In genomic region chr6:72519892-72520663, GRCm38 (mm10) we compare ENCODE assay signal across 7 mouse cellular contexts. TPM values are rescaled to one million over a fixed set of nuclear protein-coding genes. Genes with fewer than 3 reads are reported as not detected.
DNase-seq lines count a peak whose midpoint lies in the region; ATAC-seq and TF ChIP-seq lines count a peak whose summit lies in the region.

No protein-coding gene starts in this region.

- no peaks in the 10 kb centered on the region for H3K9me3 ChIP-seq in kidney, postnatal 0 days (replicated peaks; ENCODE audit: low read length)
- no peaks in the 10 kb centered on the region for H3K9me3 ChIP-seq in midbrain, embryonic 12.5 days

- ATAC-seq in kidney, postnatal 0 days (replicated peaks; ENCODE audit: low FRiP score, low read depth) = peak; percentile 38; the same call in 1 of the 2 replicates
- peak; percentile 88 for ATAC-seq in midbrain, embryonic 12.5 days (ENCODE audit: low FRiP score, low read depth)

- H3K27me3 ChIP-seq in kidney, postnatal 0 days (ENCODE audit: insufficient read depth, low read length) = no peaks in the 10 kb centered on the region
- H3K27me3 ChIP-seq in midbrain, embryonic 12.5 days = no peaks in the 10 kb centered on the region

- no peak overlapping the region for H3K9ac ChIP-seq in kidney, postnatal 0 days (ENCODE audit: low read depth, low read length)
- 0 out of 2 replicates have a peak overlapping the region, but pooled peaks have one; percentile 41 for H3K9ac ChIP-seq in midbrain, embryonic 12.5 days (replicated peaks)

- TF ChIP-seq CTCF in cortical plate, adult 2 months (IDR thresholded peaks at IDR 0.05; ENCODE audit: extremely low read depth, insufficient read depth, low read length) = no peak
- TF ChIP-seq CTCF in kidney, postnatal 0 days (IDR thresholded peaks at IDR 0.05; ENCODE audit: low read depth) = no peak

- DNase-seq in Muller cell, postnatal 12 days (ENCODE audit: inconsistent ontology term) = peak; percentile 33
- DNase-seq in heart, adult 18-20 months = peak; percentile 66 to 76
- peak; percentile 82 for DNase-seq in kidney, postnatal 0 days (ENCODE audit: low spot score)
- DNase-seq in telencephalon, adult 2 months (ENCODE audit: low read depth, low spot score) = peak; percentile 58
- DNase-seq in T-cell, adult 2 months (ENCODE audit: low spot score) = no peak

- WGBS in kidney, postnatal 0 days = 14% methylated on average over 10 of the region's 10 CpGs
- 5% methylated on average over 9 of the region's 10 CpGs for WGBS in midbrain, embryonic 12.5 days

- 0 out of 2 replicates have a peak, but pooled peaks have one; percentile 26 for TF ChIP-seq POLR2A in cortical plate, adult 2 months (IDR thresholded peaks at IDR 0.05; ENCODE audit: extremely low read depth, insufficient read depth, low read length)

- peaks cover 9% of the 10 kb centered on the region for H3K4me1 ChIP-seq in cortical plate, adult 2 months (ENCODE audit: control insufficient read depth, insufficient read depth, low read length)
- H3K4me1 ChIP-seq in kidney, postnatal 0 days (replicated peaks; ENCODE audit: insufficient read depth, low read length) = peaks cover 15% of the 10 kb centered on the region
- H3K4me1 ChIP-seq in midbrain, embryonic 12.5 days = peaks cover 28% of the 10 kb centered on the region

- no peak overlapping the region for H3K4me3 ChIP-seq in cortical plate, adult 2 months (ENCODE audit: insufficient read depth, low read length)
- H3K4me3 ChIP-seq in kidney, postnatal 0 days (replicated peaks; ENCODE audit: low read depth, low read length) = no peak overlapping the region
- 0 out of 2 replicates have a peak overlapping the region, but pooled peaks have one; percentile 3 for H3K4me3 ChIP-seq in midbrain, embryonic 12.5 days

- no peak overlapping the region for H3K27ac ChIP-seq in cortical plate, adult 2 months (ENCODE audit: insufficient read depth, low read length)
- H3K27ac ChIP-seq in kidney, postnatal 0 days = peak overlapping the region; percentile 57; the same call in 1 of the 2 replicates
- H3K27ac ChIP-seq in midbrain, embryonic 12.5 days (replicated peaks) = peak overlapping the region; percentile 92

- H3K4me2 ChIP-seq in kidney, postnatal 0 days (ENCODE audit: low read length) = peak overlapping the region; percentile 38
- H3K4me2 ChIP-seq in midbrain, embryonic 12.5 days (replicated peaks) = peak overlapping the region; percentile 42

- no peaks in the 10 kb centered on the region for H3K36me3 ChIP-seq in kidney, postnatal 0 days (ENCODE audit: insufficient read depth, low read length)
- no peaks in the 10 kb centered on the region for H3K36me3 ChIP-seq in midbrain, embryonic 12.5 days

RNA-seq across cellular contexts. Expression of gene Sh2d6, which starts 1.4 kb away (rescaled TPM):
- polyA plus RNA-seq in cortical plate, adult 2 months (2012; rRNA removed) = 0.48 and 0.72 TPM in 2 replicates
- total RNA-seq in heart, adult 18-20 months (2021) = under 1 TPM in 1 of 2 experiments, not detected in 1; 0.25 TPM
- 0.10 TPM in 1 of 2 replicates, not detected in the other for polyA plus RNA-seq in kidney, postnatal 0 days (2015; fragmentation: Nextera tagmentation; extraction: Ambion mirVana)
- 0.63 and 0.97 TPM in 2 replicates for polyA plus RNA-seq in midbrain, embryonic 12.5 days (2016; fragmentation: Nextera tagmentation; extraction: Ambion mirVana)

RNA-seq across cellular contexts. Expression of gene Capg, which starts 24.1 kb away (rescaled TPM):
- 3.0 and 3.1 TPM in 2 replicates for polyA plus RNA-seq in cortical plate, adult 2 months (2012; rRNA removed)
- total RNA-seq in heart, adult 18-20 months (2021) = 10 to 100 TPM in 1 of 2 experiments, 1 to 10 TPM in 1; 9.4 to 11.9 TPM
- polyA plus RNA-seq in kidney, postnatal 0 days (2015; fragmentation: Nextera tagmentation; extraction: Ambion mirVana) = 129 and 131 TPM in 2 replicates
- 5.8 and 6.1 TPM in 2 replicates for polyA plus RNA-seq in midbrain, embryonic 12.5 days (2016; fragmentation: Nextera tagmentation; extraction: Ambion mirVana)

Comparison
In these comparisons a context has a peak if more than half of its experiments do, and no peak if none do; other contexts are left out.
1. RNA of gene Capg, which starts 24.1 kb away (polyA plus RNA-seq): 129 to 131 TPM in kidney, postnatal 0 days; 5.8 to 6.1 TPM in midbrain, embryonic 12.5 days and 3.0 to 3.1 TPM in cortical plate, adult 2 months; every median in the first group is over 10 times any median in the second.